Mouse (Mus musculus) olfactory bulb, adult 2 months (tissue): ENCODE data around the gene Chga. TPM values are rescaled to one million over a fixed set of nuclear protein-coding genes. Genes with fewer than 3 reads are reported as not detected.
A peak's percentile ranks its signal among the peaks of the same experiment; 100 is the strongest.

ENCODE experiments used
- H3K27ac ChIP-seq: fragments of 200-500 bp; 2 replicates; pipeline ENCODE4 v1.5.1; 2012; ENCODE audit warnings: low read depth, low read length; ENCODE audit not compliant: insufficient read depth
- H3K4me1 ChIP-seq: fragments of 200-500 bp; 2 replicates; pipeline ENCODE4 v1.6.1; 2012; ENCODE audit warnings: low read length; ENCODE audit not compliant: control insufficient read depth, insufficient read depth
- H3K4me3 ChIP-seq: fragments of 200-500 bp; 2 replicates; pipeline ENCODE4 v1.5.1; 2012; ENCODE audit warnings: mild to moderate bottlenecking, low read depth, low read length, moderate library complexity; ENCODE audit not compliant: insufficient read depth
- CTCF ChIP-seq: fragments of 200-500 bp; IDR thresholded peaks from 2 replicates; pipeline ENCODE4 v1.5.1; 2012; ENCODE audit warnings: low read depth, mild to moderate bottlenecking, low read length, moderate library complexity; ENCODE audit not compliant: insufficient read depth
- POLR2A ChIP-seq: fragments of 200-500 bp; IDR thresholded peaks from 2 replicates; pipeline ENCODE4 v1.6.1; 2012; ENCODE audit warnings: mild to moderate bottlenecking, low read depth, low read length, moderate library complexity; ENCODE audit not compliant: insufficient read depth
- WGBS: fragments of 180-500 bp; shearing (Covaris S2); methylation state at CpG from one replicate; pipeline ENCODE4 v1.1.7; 2018; 5-methylcytosine and 5-hydroxymethylcytosine counted together
- polyA plus RNA-seq: library from polyadenylated mRNA; stranded (reverse); fragments of >200 nt; gene quantifications from 2 replicates; pipeline ENCODE4 v1.2.4, GENCODE M21; 2012; ENCODE audit warnings: low replicate concordance; ENCODE audit not compliant: missing spikeins, insufficient read depth, insufficient read length

Chga gene
- polyA plus RNA-seq, 1 experiment = not detected

DNA sequence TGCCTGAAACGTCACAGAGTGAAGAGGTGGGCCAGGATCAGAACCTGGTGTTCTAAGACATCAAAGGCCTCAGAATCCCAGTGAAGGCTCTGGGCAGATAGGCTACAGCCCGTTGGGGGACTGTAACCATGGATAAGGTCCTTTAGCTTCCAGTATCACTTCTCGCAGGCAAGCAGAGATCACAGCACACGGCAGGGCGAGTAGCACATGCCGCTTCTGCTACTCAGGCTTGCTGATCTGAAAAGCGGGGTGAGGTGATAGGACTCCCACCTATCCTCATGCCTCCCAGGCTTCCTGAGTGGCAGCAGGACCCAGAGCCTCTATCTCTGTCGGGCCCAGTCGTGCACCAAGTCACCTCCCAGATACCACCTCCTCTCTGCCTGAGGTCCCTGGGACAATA lies 16.9 kb downstream of the Chga start:
- H3K27ac ChIP-seq = no peak overlapping the region
- 0 out of 2 replicates have a peak, but pooled peaks cover 6% of the 10 kb centered on the region for H3K4me1 ChIP-seq
- no peak overlapping the region for H3K4me3 ChIP-seq
- WGBS = 85% methylated on average over 9 of the region's 9 CpGs
- TF ChIP-seq CTCF (no peak), POLR2A (no peak)

DNA sequence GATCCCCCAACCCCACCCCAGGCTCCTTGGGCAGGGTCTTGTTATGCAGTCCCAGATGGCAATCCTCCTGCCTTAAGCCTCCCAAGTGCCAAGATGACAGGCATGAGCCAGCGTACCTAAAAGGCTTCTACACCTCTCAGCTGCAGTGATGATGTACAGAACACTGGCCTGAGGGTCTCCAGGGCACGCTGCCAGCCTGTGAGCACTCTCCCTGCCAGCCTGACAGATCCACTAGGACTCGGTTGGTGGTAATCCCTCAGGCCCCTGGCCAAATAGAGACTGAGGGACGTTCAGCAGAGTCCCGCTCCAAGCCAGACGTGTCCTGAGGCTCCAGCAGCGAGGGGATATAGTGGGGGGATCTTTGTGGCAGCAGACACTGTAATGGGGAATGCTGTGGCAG lies 18.3 kb downstream of the Chga start:
- whole genome bisulfite sequencing = 75% methylated on average over 7 of the region's 7 CpGs
- no peak overlapping the region for H3K4me3 ChIP-seq
- TF ChIP-seq POLR2A = no peak
- no peak for TF ChIP-seq CTCF
- H3K4me1 ChIP-seq = peaks cover 8% of the 10 kb centered on the region; the same call in 1 of the 2 replicates
- no peak overlapping the region for H3K27ac ChIP-seq

GRCm38 (mm10) chr12:102575541-102576329 lies 21.0 kb downstream of the Chga start:
- no peak overlapping the region for H3K4me3 ChIP-seq
- H3K4me1 ChIP-seq = peaks cover 7% of the 10 kb centered on the region; the same call in 1 of the 2 replicates
- WGBS = 87% methylated on average over 5 of the region's 5 CpGs
- TF ChIP-seq POLR2A = no peak
- no peak for TF ChIP-seq CTCF
- H3K27ac ChIP-seq = no peak overlapping the region

- Histone ChIP-seq H3K4me1 (peaks cover 7% of the 10 kb centered on the region; the same call in 1 of the 2 replicates), H3K27ac (no peak overlapping the region), H3K4me3 (no peak overlapping the region)
- TF ChIP-seq POLR2A (no peak), CTCF (no peak)
- WGBS = 90% methylated on average over 10 of the region's 10 CpGs
Observed at GRCm38 (mm10) chr12:102576659-102577398, 22.1 kb downstream of the Chga start.

GRCm38 (mm10) chr12:102579041-102579440 lies 24.3 kb downstream of the Chga start:
- peaks cover 13% of the 10 kb centered on the region for H3K4me1 ChIP-seq
- no peak overlapping the region for H3K4me3 ChIP-seq
- TF ChIP-seq CTCF (peak; percentile 66), POLR2A (no peak)
- H3K27ac ChIP-seq = no peak overlapping the region
- 46% methylated on average over 6 of the region's 6 CpGs for WGBS

GRCm38 (mm10) chr12:102581579-102582196 lies 26.9 kb downstream of the Chga start:
- H3K4me3 ChIP-seq = no peak overlapping the region
- WGBS = 79% methylated on average over 5 of the region's 5 CpGs

GRCm38 (mm10) chr12:102582441-102582840 lies 27.7 kb downstream of the Chga start:
- no peak overlapping the region for H3K27ac ChIP-seq
- no peak overlapping the region for H3K4me3 ChIP-seq
- WGBS = 68% methylated on average over 11 of the region's 11 CpGs
- H3K4me1 ChIP-seq = peaks cover 25% of the 10 kb centered on the region
- TF ChIP-seq CTCF (no peak), POLR2A (no peak)

More at GRCm38 (mm10) chr12:102581579-102582196, 26.9 kb downstream of the Chga start:
- H3K27ac ChIP-seq = no peak overlapping the region
- peaks cover 22% of the 10 kb centered on the region for H3K4me1 ChIP-seq
- TF ChIP-seq POLR2A (no peak), CTCF (no peak)

DNA sequence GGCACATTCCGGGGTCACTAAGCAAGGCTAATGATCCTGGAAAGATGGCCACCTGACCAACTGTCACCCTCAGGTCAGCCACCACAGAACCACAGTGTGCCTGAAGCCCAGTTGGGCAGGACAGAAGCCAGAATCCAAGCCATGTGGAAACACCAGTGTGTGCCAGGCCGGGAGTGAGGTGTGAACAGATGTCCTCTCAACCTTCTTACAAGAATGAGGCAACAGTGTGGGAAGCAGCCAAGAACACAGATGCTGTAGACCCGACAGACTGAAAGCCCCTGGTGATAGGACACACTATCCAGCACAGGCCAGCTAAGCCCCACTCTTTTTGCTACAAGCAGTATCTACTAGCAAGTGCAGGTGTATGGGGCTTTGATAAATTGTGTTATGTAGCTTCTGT lies 30.6 kb downstream of the Chga start:
- H3K4me3 ChIP-seq = no peak overlapping the region
- peaks cover 24% of the 10 kb centered on the region for H3K4me1 ChIP-seq
- no peak overlapping the region for H3K27ac ChIP-seq
- TF ChIP-seq POLR2A (no peak), CTCF (no peak)
- 75% methylated on average over 3 of the region's 3 CpGs for WGBS

- Histone ChIP-seq H3K4me3 (no peak overlapping the region), H3K27ac (no peak overlapping the region), H3K4me1 (peaks cover 24% of the 10 kb centered on the region)
- 43% methylated on average over 9 of the region's 9 CpGs for WGBS
- TF ChIP-seq POLR2A (no peak), CTCF (no peak)
Observed at GRCm38 (mm10) chr12:102586286-102586881, 31.6 kb downstream of the Chga start.
